Mouse (Mus musculus) cerebellum, postnatal 10 days (tissue): ENCODE data around the gene Lamc2.

Source experiments
- DNase-seq, 2 experiments: peaks; one replicate each; pipeline ENCODE4 v3.0.0; 2021; ENCODE audit warnings: mixed read lengths in 2 of 2

Gene Lamc2

GRCm38 (mm10) chr1:153185828-153186803 lies at the start of gene Lamc2:
Lamc2 (minus strand) TSS chr1:153186447.
- DNase-seq: peak; percentile 33 to 47

- DNase-seq: peak; percentile 31 to 53
These were observed 49.3 kb upstream of the Lamc2 start for GRCm38 (mm10) chr1:153235576-153235975.

GRCm38 (mm10) chr1:153231681-153232080 lies 45.4 kb upstream of the Lamc2 start:
- no peak for DNase-seq

- no peak for DNase-seq
These were observed 41.7 kb upstream of the Lamc2 start for GRCm38 (mm10) chr1:153227916-153228315.

- DNase-seq: no peak
These were observed 40.8 kb upstream of the Lamc2 start for GRCm38 (mm10) chr1:153227096-153227495.

GRCm38 (mm10) chr1:153225786-153226725 lies 39.8 kb upstream of the Lamc2 start:
- DNase-seq: no peak

GRCm38 (mm10) chr1:153224331-153224730 lies 38.1 kb upstream of the Lamc2 start:
- DNase-seq: no peak

- DNase-seq: peak; percentile 40 to 42
These were observed 33.1 kb upstream of the Lamc2 start for GRCm38 (mm10) chr1:153219376-153219775.

GRCm38 (mm10) chr1:153216516-153216915 lies 30.3 kb upstream of the Lamc2 start:
- no peak for DNase-seq

GRCm38 (mm10) chr1:153215676-153216075 lies 29.4 kb upstream of the Lamc2 start:
- no peak for DNase-seq

GRCm38 (mm10) chr1:153210992-153211391 lies 24.7 kb upstream of the Lamc2 start:
- no peak for DNase-seq

GRCm38 (mm10) chr1:153210198-153210597 lies 24.0 kb upstream of the Lamc2 start:
- no peak for DNase-seq

- no peak for DNase-seq
These were observed 15.9 kb upstream of the Lamc2 start for GRCm38 (mm10) chr1:153202195-153202594.

GRCm38 (mm10) chr1:153201448-153201847 lies 15.2 kb upstream of the Lamc2 start:
- DNase-seq: peak in 1 of 2 experiments; percentile 34

GRCm38 (mm10) chr1:153197316-153197850 lies 11.1 kb upstream of the Lamc2 start:
- no peak for DNase-seq

- DNase-seq: no peak
These were observed 6.7 kb upstream of the Lamc2 start for GRCm38 (mm10) chr1:153192945-153193344.

- no peak for DNase-seq
These were observed 6.1 kb upstream of the Lamc2 start for GRCm38 (mm10) chr1:153192379-153192778.

GRCm38 (mm10) chr1:153191943-153192329 lies 5.7 kb upstream of the Lamc2 start:
- peak; percentile 80 to 81 for DNase-seq

GRCm38 (mm10) chr1:153191237-153191942 lies 5.1 kb upstream of the Lamc2 start:
- DNase-seq: no peak

- peak in 1 of 2 experiments; percentile 48 for DNase-seq
These were observed 1.8 kb upstream of the Lamc2 start for GRCm38 (mm10) chr1:153188081-153188480.

- peak; percentile 26 to 60 for DNase-seq
These were observed 5.5 kb downstream of the Lamc2 start for GRCm38 (mm10) chr1:153180586-153181289.

GRCm38 (mm10) chr1:153180160-153180559 lies 6.1 kb downstream of the Lamc2 start:
- no peak for DNase-seq
